Mouse (Mus musculus) hindbrain, embryonic 12.5 days (tissue): ENCODE measurements at regions not wholly inside any gene's neighbourhood (a gene's known extent, or its start where the extent isn't known, plus 50 kb on each side); places are given as distances from the start of the nearest gene placed in this dataset.
A peak's percentile ranks its signal among the peaks of the same experiment; 100 is the strongest.
"Not testable (repeated sequence)": the region's sequence is repeated elsewhere in the genome, so short reads cannot be mapped to it uniquely, and the experiment has no call there.

Experiments used
- ATAC-seq: fragments of 200-750 bp; cut with Nextera tagmentation; 2 replicates; pipeline ENCODE4 v1.8.0; 2017; ENCODE audit warnings: moderate TSS enrichment; ENCODE audit not compliant: low FRiP score
- H3K27ac ChIP-seq: fragments of 300-500 bp; sonication (generic); 2 replicates; pipeline ENCODE4 v1.5.1; 2016; ENCODE audit warnings: mild to moderate bottlenecking
- H3K27me3 ChIP-seq: fragments of 300-500 bp; sonication (generic); 2 replicates; pipeline ENCODE4 v1.6.1; 2016; ENCODE audit warnings: mild to moderate bottlenecking
- H3K36me3 ChIP-seq: fragments of 300-500 bp; sonication (generic); 2 replicates; pipeline ENCODE4 v1.6.1; 2016; ENCODE audit warnings: mild to moderate bottlenecking
- H3K4me1 ChIP-seq: fragments of 300-500 bp; sonication (generic); 2 replicates; pipeline ENCODE4 v1.6.1; 2016
- H3K4me2 ChIP-seq: fragments of 300-500 bp; sonication (generic); replicated peaks from 2 replicates; pipeline ENCODE4 v1.6.1; 2016; ENCODE audit warnings: mild to moderate bottlenecking
- H3K4me3 ChIP-seq: fragments of 300-500 bp; sonication (generic); 2 replicates; pipeline ENCODE4 v1.5.1; 2016; ENCODE audit warnings: mild to moderate bottlenecking
- H3K9ac ChIP-seq: fragments of 300-500 bp; sonication (generic); 2 replicates; pipeline ENCODE4 v1.6.1; 2016; ENCODE audit warnings: mild to moderate bottlenecking, moderate library complexity
- H3K9me3 ChIP-seq: fragments of 300-500 bp; sonication (generic); replicated peaks from 2 replicates; pipeline ENCODE4 v1.6.1; 2016; ENCODE audit warnings: mild to moderate bottlenecking
- WGBS: fragments of 180-500 bp; shearing (Covaris S2); methylation state at CpG from one replicate; pipeline ENCODE4 v1.1.7; 2016; 5-methylcytosine and 5-hydroxymethylcytosine counted together

GRCm38 (mm10) chr2:63580489-63581139 lies 396.5 kb upstream of the Kcnh7 start:
- Histone ChIP-seq H3K36me3 (no peaks in the 10 kb centered on the region), H3K9ac (no peak overlapping the region), H3K4me3 (no peak overlapping the region), H3K4me1 (no peaks in the 10 kb centered on the region), H3K4me2 (no peak overlapping the region), H3K9me3 (no peaks in the 10 kb centered on the region), H3K27me3 (no peaks in the 10 kb centered on the region), H3K27ac (no peak overlapping the region)
- WGBS, result 74% methylated on average over 4 of the region's 4 CpGs
- ATAC-seq, result no peak

GRCm38 (mm10) chr2:63575172-63575571 lies 391.1 kb upstream of the Kcnh7 start:
- WGBS, result 53% methylated on average over 5 of the region's 5 CpGs
- Histone ChIP-seq H3K9ac (no peak overlapping the region), H3K9me3 (no peaks in the 10 kb centered on the region), H3K4me3 (no peak overlapping the region), H3K4me2 (no peak overlapping the region), H3K4me1 (0 out of 2 replicates have a peak, but pooled peaks cover 7% of the 10 kb centered on the region), H3K27ac (no peak overlapping the region), H3K27me3 (no peaks in the 10 kb centered on the region), H3K36me3 (no peaks in the 10 kb centered on the region)
- no peak for ATAC-seq

GRCm38 (mm10) chr2:63574008-63574703 lies 390.1 kb upstream of the Kcnh7 start:
- Histone ChIP-seq H3K4me3 (no peak overlapping the region), H3K27ac (no peak overlapping the region), H3K9ac (no peak overlapping the region), H3K27me3 (no peaks in the 10 kb centered on the region), H3K36me3 (no peaks in the 10 kb centered on the region), H3K4me1 (0 out of 2 replicates have a peak, but pooled peaks cover 7% of the 10 kb centered on the region), H3K9me3 (no peaks in the 10 kb centered on the region), H3K4me2 (no peak overlapping the region)
- 16% methylated on average over 4 of the region's 4 CpGs for WGBS
- peak; percentile 75 for ATAC-seq

GRCm38 (mm10) chr2:63573015-63573807 lies 389.1 kb upstream of the Kcnh7 start:
- H3K4me3 ChIP-seq, result no peak overlapping the region
- H3K4me2 ChIP-seq, result no peak overlapping the region
- H3K36me3 ChIP-seq, result no peaks in the 10 kb centered on the region
- ATAC-seq, result no peak
- 23% methylated on average over 9 of the region's 9 CpGs for WGBS
- H3K9ac ChIP-seq, result no peak overlapping the region
- no peaks in the 10 kb centered on the region for H3K27me3 ChIP-seq
- H3K9me3 ChIP-seq, result no peaks in the 10 kb centered on the region
- no peak overlapping the region for H3K27ac ChIP-seq
- 0 out of 2 replicates have a peak, but pooled peaks cover 7% of the 10 kb centered on the region for H3K4me1 ChIP-seq

- H3K27ac ChIP-seq, result no peak overlapping the region
- no peaks in the 10 kb centered on the region for H3K36me3 ChIP-seq
- H3K4me1 ChIP-seq, result no peaks in the 10 kb centered on the region
- ATAC-seq, result no peak
- H3K27me3 ChIP-seq, result no peaks in the 10 kb centered on the region
- WGBS, result 78% methylated on average over 3 of the region's 3 CpGs
- H3K4me2 ChIP-seq, result no peak overlapping the region
- H3K4me3 ChIP-seq, result no peak overlapping the region
- no peaks in the 10 kb centered on the region for H3K9me3 ChIP-seq
- H3K9ac ChIP-seq, result no peak overlapping the region
Measured at GRCm38 (mm10) chr2:63556858-63557419, 372.9 kb upstream of the Kcnh7 start.

- not testable (repeated sequence) for H3K27ac ChIP-seq, H3K9ac ChIP-seq, ATAC-seq, H3K27me3 ChIP-seq, H3K4me2 ChIP-seq, H3K9me3 ChIP-seq, H3K4me1 ChIP-seq, H3K36me3 ChIP-seq, H3K4me3 ChIP-seq
Measured at GRCm38 (mm10) chr2:63541836-63542235, 357.7 kb upstream of the Kcnh7 start.

- Histone ChIP-seq H3K27ac (no peak overlapping the region), H3K4me3 (no peak overlapping the region), H3K4me1 (no peaks in the 10 kb centered on the region), H3K36me3 (no peaks in the 10 kb centered on the region), H3K9me3 (no peaks in the 10 kb centered on the region), H3K4me2 (no peak overlapping the region), H3K9ac (no peak overlapping the region), H3K27me3 (no peaks in the 10 kb centered on the region)
- no peak for ATAC-seq
- WGBS, result 90% methylated on average over 2 of the region's 2 CpGs
Measured at GRCm38 (mm10) chr2:63518534-63518933, 334.4 kb upstream of the Kcnh7 start.

GRCm38 (mm10) chr2:63513554-63514226 lies 329.6 kb upstream of the Kcnh7 start:
- H3K27me3 ChIP-seq, result no peaks in the 10 kb centered on the region
- H3K36me3 ChIP-seq, result no peaks in the 10 kb centered on the region
- no peak overlapping the region for H3K27ac ChIP-seq
- ATAC-seq, result no peak
- no peaks in the 10 kb centered on the region for H3K4me1 ChIP-seq
- no peak overlapping the region for H3K9ac ChIP-seq
- no peak overlapping the region for H3K4me3 ChIP-seq
- 83% methylated on average over 1 of the region's 1 CpGs for WGBS
- no peaks in the 10 kb centered on the region for H3K9me3 ChIP-seq
- H3K4me2 ChIP-seq, result no peak overlapping the region

- Histone ChIP-seq H3K27me3 (no peaks in the 10 kb centered on the region), H3K9me3 (no peaks in the 10 kb centered on the region), H3K4me3 (no peak overlapping the region), H3K36me3 (no peaks in the 10 kb centered on the region), H3K9ac (no peak overlapping the region), H3K4me2 (no peak overlapping the region), H3K4me1 (no peaks in the 10 kb centered on the region), H3K27ac (no peak overlapping the region)
- WGBS, result 11% methylated on average over 3 of the region's 3 CpGs
- ATAC-seq, result no peak
Measured at GRCm38 (mm10) chr2:63503939-63504338, 319.9 kb upstream of the Kcnh7 start.

- no peaks in the 10 kb centered on the region for H3K4me1 ChIP-seq
- H3K9me3 ChIP-seq, result no peaks in the 10 kb centered on the region
- no peak overlapping the region for H3K27ac ChIP-seq
- H3K9ac ChIP-seq, result no peak overlapping the region
- no peaks in the 10 kb centered on the region for H3K36me3 ChIP-seq
- H3K4me2 ChIP-seq, result no peak overlapping the region
- H3K4me3 ChIP-seq, result no peak overlapping the region
- WGBS, result 71% methylated on average over 5 of the region's 5 CpGs
- no peak for ATAC-seq
- H3K27me3 ChIP-seq, result no peaks in the 10 kb centered on the region
Measured at GRCm38 (mm10) chr2:63476411-63476810, 292.3 kb upstream of the Kcnh7 start.

- H3K36me3 ChIP-seq, result no peaks in the 10 kb centered on the region
- H3K9ac ChIP-seq, result no peak overlapping the region
- no peaks in the 10 kb centered on the region for H3K9me3 ChIP-seq
- H3K4me1 ChIP-seq, result no peaks in the 10 kb centered on the region
- ATAC-seq, result no peak
- H3K27ac ChIP-seq, result no peak overlapping the region
- no peak overlapping the region for H3K4me2 ChIP-seq
- no peaks in the 10 kb centered on the region for H3K27me3 ChIP-seq
- no peak overlapping the region for H3K4me3 ChIP-seq
Measured at GRCm38 (mm10) chr2:63475255-63475654, 291.2 kb upstream of the Kcnh7 start.

GRCm38 (mm10) chr2:63473699-63474098 lies 289.6 kb upstream of the Kcnh7 start:
- H3K27me3 ChIP-seq, result no peaks in the 10 kb centered on the region
- H3K4me1 ChIP-seq, result no peaks in the 10 kb centered on the region
- no peak overlapping the region for H3K9ac ChIP-seq
- no peak overlapping the region for H3K4me3 ChIP-seq
- no peaks in the 10 kb centered on the region for H3K9me3 ChIP-seq
- H3K4me2 ChIP-seq, result no peak overlapping the region
- no peaks in the 10 kb centered on the region for H3K36me3 ChIP-seq
- WGBS, result 30% methylated on average over 2 of the region's 2 CpGs
- no peak overlapping the region for H3K27ac ChIP-seq
- peak; percentile 73; the same call in 1 of the 2 replicates for ATAC-seq
